Mouse (Mus musculus): ENCODE measurements around the gene Cux2.

Cux2 gene

GRCm38 (mm10) chr5:121962359-121962758, 87.5 kb downstream of the Cux2 start:
- no peak for DNase-seq (ENCODE audit: low spot score)

GRCm38 (mm10) chr5:121961256-121961655, 88.6 kb downstream of the Cux2 start:
- no peak for DNase-seq (ENCODE audit: low spot score)

- no peak for DNase-seq (ENCODE audit: low spot score)
Measured at GRCm38 (mm10) chr5:121959688-121960087, 90.2 kb downstream of the Cux2 start.

GRCm38 (mm10) chr5:121958551-121958950, 91.4 kb downstream of the Cux2 start:
- no peak for DNase-seq (ENCODE audit: low spot score)

GRCm38 (mm10) chr5:121955806-121956205, 94.1 kb downstream of the Cux2 start:
- DNase-seq (ENCODE audit: low spot score) = no peak

- no peak for DNase-seq (ENCODE audit: low spot score)
Measured at GRCm38 (mm10) chr5:121950175-121950574, 99.7 kb downstream of the Cux2 start.

GRCm38 (mm10) chr5:121949050-121949443, 100.9 kb downstream of the Cux2 start:
- DNase-seq (ENCODE audit: low spot score) = no peak

GRCm38 (mm10) chr5:121948302-121949049, 101.4 kb downstream of the Cux2 start:
- peak; percentile 85 for DNase-seq (ENCODE audit: low spot score)

GRCm38 (mm10) chr5:121946657-121947245, 103.2 kb downstream of the Cux2 start:
- DNase-seq (ENCODE audit: low spot score) = no peak

- DNase-seq (ENCODE audit: low spot score) = peak; percentile 90
Measured at GRCm38 (mm10) chr5:121945819-121946218, 104.1 kb downstream of the Cux2 start.

GRCm38 (mm10) chr5:121944021-121944790, 105.7 kb downstream of the Cux2 start:
- no peak for DNase-seq (ENCODE audit: low spot score)

GRCm38 (mm10) chr5:121943472-121943871, 106.4 kb downstream of the Cux2 start:
- DNase-seq (ENCODE audit: low spot score) = peak; percentile 27

- no peak for DNase-seq (ENCODE audit: low spot score)
Measured at GRCm38 (mm10) chr5:121938065-121938849, 111.6 kb downstream of the Cux2 start.

- peak; percentile 74 for DNase-seq (ENCODE audit: low spot score)
Measured at GRCm38 (mm10) chr5:121930261-121930660, 119.6 kb downstream of the Cux2 start.

- peak; percentile 52 for DNase-seq (ENCODE audit: low spot score)
Measured at GRCm38 (mm10) chr5:121928362-121929000, 121.4 kb downstream of the Cux2 start.

- peak; percentile 77 for DNase-seq (ENCODE audit: low spot score)
Measured at GRCm38 (mm10) chr5:121926543-121926814, 123.4 kb downstream of the Cux2 start.

- peak; percentile 46 for DNase-seq (ENCODE audit: low spot score)
Measured at GRCm38 (mm10) chr5:121925751-121926542, 124.0 kb downstream of the Cux2 start.

- peak; percentile 38 for DNase-seq (ENCODE audit: low spot score)
Measured at GRCm38 (mm10) chr5:121925291-121925690, 124.6 kb downstream of the Cux2 start.

- no peak for DNase-seq (ENCODE audit: low spot score)
Measured at GRCm38 (mm10) chr5:121924423-121924822, 125.5 kb downstream of the Cux2 start.

GRCm38 (mm10) chr5:121922942-121923826, 126.7 kb downstream of the Cux2 start:
- no peak for DNase-seq (ENCODE audit: low spot score)
